Mouse (Mus musculus): ENCODE measurements at regions not wholly inside any gene's neighbourhood (a gene's known extent, or its start where the extent isn't known, plus 50 kb on each side); places are given as distances from the start of the nearest gene placed in this dataset.
"Not testable (repeated sequence)": the region's sequence is repeated elsewhere in the genome, so short reads cannot be mapped to it uniquely, and the experiment has no call there.

GRCm38 (mm10) chr16:21102033-21102432 is 51.8 kb downstream of the Teddm3 start:
- DNase-seq = peak; percentile 55

DNA sequence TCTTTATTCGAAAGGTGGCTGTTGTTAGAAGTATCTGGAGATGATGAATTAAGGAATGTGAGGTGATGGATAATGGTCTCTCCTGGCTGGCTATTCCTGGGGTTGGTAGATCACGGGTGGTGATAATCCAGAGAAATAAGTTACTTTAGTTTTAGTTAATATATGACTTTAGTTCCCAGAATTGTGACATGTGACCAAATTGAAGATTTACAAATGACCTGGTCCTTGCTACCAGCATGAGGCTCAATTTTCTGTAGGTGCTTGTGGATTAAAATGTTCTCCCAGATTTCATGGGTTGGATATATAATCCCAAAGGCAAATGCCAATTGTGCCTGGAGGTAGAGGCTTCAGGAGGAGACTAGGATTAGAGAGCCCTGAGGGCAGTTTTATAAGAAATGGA is 53.7 kb downstream of the Teddm3 start:
- peak; percentile 66 for DNase-seq

DNA sequence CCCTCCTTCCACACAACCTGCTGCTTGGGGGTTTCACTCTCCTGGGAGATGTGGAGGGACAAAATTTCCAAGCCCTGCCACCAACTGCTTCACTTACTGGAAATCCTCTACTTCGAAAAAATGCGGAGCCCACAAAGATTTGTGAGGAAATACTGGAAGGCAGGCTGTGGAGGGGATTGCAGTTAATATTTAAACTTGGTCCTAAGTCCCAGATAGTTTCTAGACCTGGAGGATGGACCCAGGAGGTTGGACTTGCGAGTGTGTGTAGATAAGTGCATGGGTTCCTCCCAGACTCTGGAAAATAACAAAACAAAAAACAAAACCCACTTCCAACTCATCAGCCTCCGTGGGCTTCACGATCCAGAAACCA is 79.0 kb downstream of the Teddm3 start:
- peak; percentile 12 for DNase-seq

DNA sequence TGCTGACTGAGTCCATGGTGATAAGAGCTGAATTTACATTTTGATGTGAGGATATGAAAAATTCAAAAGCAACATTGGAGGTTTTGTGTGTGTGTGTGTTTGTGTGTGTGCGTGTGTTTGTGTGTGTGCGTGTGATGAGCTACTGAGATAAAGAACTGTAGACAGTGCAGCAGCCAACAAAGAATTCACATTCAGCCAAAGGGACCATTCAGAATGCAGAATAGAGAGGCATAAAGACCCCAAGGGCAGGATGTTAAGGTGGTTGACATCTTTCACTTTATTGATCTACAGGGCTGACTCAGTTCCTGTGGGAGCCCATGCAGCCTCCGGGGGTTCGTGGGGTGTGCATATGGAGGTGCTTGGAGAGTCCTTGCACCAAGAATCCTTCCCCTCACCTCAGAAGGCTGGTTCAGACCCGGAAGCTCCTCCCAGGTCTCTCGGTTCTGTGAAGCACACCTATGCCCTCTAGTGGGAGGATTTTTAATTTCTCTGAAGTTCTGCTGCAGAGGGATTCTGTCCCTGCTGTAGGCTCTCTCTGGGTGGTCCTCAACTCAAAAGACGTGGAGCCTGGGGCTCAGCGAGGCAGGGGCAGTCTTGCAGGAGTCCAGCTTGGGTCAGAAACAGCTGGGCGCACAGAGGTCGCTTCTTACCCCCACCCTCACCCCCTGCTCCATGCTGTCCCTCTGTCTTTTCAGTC is 79.6 kb downstream of the Teddm3 start:
- DNase-seq = peak; percentile 70

DNA sequence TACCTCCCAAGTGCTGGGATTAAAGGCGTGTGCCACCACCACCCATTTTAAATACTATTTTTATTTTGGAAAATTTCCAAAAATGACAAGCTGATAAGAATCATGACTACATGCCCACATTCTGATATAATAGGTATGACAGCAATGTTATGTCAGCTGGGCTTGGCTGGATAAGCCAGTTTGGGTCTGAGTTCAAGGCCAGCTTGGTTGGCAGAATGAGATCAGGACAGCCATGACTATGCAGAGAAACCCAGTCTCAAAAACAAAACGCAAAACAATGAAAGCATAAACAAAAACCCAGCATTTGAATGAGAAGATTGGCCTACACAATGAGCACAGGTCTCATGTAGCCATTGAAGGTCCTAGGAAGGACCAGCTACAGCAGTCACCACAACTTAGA is 93.6 kb downstream of the Teddm3 start:
- DNase-seq = peak; percentile 29

GRCm38 (mm10) chr16:21054772-21055171 is 99.0 kb downstream of the Teddm3 start:
- DNase-seq = peak; percentile 18

GRCm38 (mm10) chr16:21022087-21022486 is 131.7 kb downstream of the Teddm3 start:
- not testable (repeated sequence) for DNase-seq

DNA sequence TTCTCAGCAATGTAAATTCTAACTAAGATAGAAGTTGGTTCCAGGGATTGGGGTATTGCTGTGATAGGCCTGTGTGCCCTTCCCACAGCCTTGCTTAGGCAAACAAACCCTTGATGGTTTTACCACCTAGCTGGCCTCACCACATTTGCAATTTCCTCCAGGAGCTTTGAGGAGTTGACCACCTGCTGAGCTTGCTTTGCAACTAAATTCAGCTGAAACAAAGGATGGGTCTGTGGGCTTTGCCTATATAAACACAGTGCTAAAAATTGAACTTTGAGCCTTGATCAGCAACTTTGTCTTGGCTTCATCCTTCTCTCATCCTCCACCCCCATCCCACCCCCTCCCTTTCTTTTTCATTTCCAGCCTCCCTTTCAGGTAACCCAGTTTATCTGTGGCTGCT is 148.9 kb downstream of the Teddm3 start:
- no peak for DNase-seq

DNA sequence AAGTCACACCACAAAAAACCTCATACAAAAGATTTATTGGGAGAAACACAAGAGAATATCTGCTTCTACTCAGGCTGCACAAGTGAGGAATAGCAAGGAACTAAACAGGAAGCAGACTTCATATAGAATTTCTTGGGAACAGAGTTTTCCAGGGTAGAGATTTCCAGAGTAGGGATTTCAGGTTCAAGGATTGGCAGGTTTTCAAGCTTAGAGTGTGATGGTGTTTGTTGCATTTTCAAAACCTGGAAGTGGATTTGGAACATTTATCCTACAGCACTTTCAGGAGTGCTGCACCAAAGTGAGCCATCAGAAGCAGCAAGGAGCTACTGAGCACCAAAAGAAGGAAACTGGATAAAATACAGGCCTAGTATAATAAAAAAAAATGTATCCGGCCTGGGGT is 152.7 kb downstream of the Teddm3 start:
- DNase-seq = no peak

GRCm38 (mm10) chr16:20990524-20990923 is 163.3 kb downstream of the Teddm3 start:
- peak; percentile 55 for DNase-seq

- peak; percentile 45 for DNase-seq
These were observed 178.4 kb downstream of the Teddm3 start for GRCm38 (mm10) chr16:20975406-20975805.

- DNase-seq = no peak
These were observed 181.4 kb downstream of the Teddm3 start for GRCm38 (mm10) chr16:20972442-20972841.

GRCm38 (mm10) chr16:20958905-20959304 is 194.9 kb downstream of the Teddm3 start:
- peak; percentile 78 for DNase-seq

DNA sequence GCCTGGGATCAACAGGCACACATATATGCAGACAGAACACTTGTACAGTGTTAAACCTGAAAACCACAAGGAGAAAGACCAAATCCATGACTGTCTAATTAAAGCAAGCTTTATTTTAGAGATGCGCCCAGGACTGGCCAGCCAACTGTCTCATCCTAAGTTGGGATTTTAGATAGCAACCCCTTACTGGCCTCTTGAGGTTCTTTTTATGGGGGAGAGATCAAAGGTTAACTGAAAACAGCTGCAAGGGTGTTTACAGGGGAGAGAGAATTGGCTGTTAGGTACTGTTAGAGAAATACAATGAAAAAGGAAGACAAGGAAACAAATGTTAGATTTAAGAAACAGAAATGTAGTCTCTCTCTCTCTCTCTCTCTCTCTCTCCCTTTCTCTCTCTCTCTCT is 202.4 kb upstream of the Thpo start:
- no peak for DNase-seq

- peak; percentile 67 for DNase-seq
These were observed 200.5 kb upstream of the Thpo start for GRCm38 (mm10) chr16:20934846-20935245.

DNA sequence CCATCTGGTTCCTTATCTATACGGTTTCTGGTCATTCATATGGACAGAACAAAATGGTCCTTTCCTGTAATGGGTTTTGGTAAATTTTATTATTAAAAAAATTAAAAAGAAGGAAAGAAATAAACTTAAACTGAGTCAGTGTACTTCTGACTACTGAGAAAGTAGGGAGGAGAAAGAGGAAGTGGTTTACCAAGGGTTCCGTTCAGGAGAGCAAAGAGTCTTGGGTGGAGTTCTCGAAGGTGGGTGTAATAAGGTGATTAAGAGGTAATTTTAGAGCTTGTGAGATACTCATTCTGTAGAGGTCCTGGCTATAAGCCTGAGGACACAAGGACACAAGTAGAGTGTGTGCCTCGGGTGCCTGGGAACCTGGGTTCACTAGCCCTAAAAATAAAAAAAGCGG is 195.7 kb upstream of the Thpo start:
- DNase-seq = peak; percentile 34

DNA sequence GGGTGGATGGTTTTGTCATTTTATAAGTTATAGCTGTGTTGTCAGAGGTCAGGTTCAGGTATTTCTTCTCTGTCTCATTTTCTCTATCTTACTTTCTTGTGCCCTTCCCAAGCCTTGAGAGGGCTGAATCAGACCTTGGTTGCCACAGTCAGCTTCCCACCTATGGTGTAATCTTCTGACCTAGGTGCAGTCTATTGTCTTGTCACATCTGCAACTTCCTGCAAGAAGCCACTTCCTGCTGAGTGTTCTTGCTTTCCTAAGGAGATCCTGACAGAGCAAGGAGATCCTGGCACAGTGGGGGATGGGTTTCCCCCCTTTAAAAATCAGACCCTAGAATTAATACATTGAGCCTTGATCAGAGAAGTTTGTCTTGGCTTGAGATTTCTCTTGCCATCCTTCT is 191.5 kb upstream of the Thpo start:
- DNase-seq = peak; percentile 10

GRCm38 (mm10) chr16:20910864-20911263 is 176.6 kb upstream of the Thpo start:
- DNase-seq = peak; percentile 14

DNA sequence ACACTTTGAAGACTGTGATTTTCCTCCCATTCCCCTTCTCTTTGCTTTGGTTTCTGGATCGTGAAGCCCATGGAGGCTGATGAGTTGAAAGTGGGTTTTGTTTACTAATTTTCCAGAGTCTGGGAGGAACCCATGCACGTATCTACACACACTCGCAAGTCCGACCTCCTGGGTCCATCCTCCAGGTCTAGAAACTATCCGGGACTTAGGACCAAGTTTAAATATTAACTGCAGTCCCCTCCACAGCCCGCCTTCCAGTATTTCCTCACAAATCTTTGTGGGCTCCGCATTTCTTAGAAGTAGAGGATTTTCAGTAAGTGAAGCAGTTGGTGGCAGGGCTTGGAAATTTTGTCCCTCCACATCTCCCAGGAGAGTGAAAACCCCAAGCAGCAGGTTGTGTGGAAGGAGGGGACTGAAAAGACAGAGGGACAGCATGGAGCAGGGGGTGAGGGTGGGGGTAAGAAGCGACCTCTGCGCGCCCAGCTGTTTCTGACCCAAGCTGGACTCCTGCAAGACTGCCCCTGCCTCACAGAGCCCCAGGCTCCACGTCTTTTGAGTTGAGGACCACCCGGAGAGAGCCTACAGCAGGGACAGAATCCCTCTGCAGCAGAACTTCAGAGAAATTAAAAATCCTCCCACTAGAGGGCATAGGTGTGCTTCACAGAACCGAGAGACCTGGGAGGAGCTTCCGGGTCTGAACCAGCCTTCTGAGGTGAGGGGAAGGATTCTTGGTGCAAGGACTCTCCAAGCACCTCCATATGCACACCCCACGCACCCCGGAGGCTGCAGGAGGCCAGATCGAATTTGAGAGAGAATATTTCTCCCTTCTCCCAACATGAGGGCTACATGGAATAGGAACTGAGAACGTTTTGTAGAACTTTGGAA is 174.4 kb upstream of the Thpo start:
- peak; percentile 59 for DNase-seq

GRCm38 (mm10) chr16:20895734-20896133 is 161.4 kb upstream of the Thpo start:
- DNase-seq = peak; percentile 39

GRCm38 (mm10) chr16:20871726-20872125 is 137.4 kb upstream of the Thpo start:
- no peak for DNase-seq

GRCm38 (mm10) chr16:20866771-20867170 is 132.5 kb upstream of the Thpo start:
- DNase-seq = peak; percentile 21

GRCm38 (mm10) chr16:20861256-20861655 is 126.9 kb upstream of the Thpo start:
- peak; percentile 48 for DNase-seq

DNA sequence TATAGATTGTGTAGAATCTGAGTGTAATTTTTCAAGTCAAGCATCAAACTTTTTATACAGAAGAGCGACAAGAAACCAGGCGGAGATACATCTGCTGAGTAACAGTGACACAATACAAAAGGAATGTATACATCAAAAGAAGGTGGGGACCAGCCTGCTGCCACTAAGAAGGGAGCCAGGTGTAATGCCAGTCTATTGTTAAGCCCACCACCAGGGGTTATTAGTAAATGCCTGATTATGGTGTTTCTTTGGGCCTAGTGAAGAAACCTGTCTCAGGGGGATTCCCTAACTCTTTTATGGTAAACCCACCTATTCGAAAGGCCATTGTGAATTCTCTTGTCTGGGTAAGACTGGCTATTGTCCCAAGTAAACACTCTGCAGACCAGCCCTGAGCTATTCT is 126.3 kb upstream of the Thpo start:
- DNase-seq = not testable (repeated sequence)
